Mouse (Mus musculus): Measurements from ENCODE around the gene Lrrc25.

Gene Lrrc25

GRCm38 (mm10) chr8:70647343-70648163, 31.6 kb downstream of the Lrrc25 start:
- in situ Hi-C loops (cut with MboI, MseI) = no loop called here

GRCm38 (mm10) chr8:70648164-70648442, 32.1 kb downstream of the Lrrc25 start:
- in situ Hi-C loops (cut with MboI, MseI) = no loop called here

GRCm38 (mm10) chr8:70648921-70649320, 33.0 kb downstream of the Lrrc25 start:
- in situ Hi-C loops (cut with MboI, MseI) = no loop called here

GRCm38 (mm10) chr8:70649324-70649723, 33.4 kb downstream of the Lrrc25 start:
- in situ Hi-C loops (cut with MboI, MseI) = no loop called here

- in situ Hi-C loops (cut with MboI, MseI) = loop anchor here (25.0 kb wide), 1 partner anchor 1512 kb away; the partner anchor contains the start of gene Rab8a
Measured at GRCm38 (mm10) chr8:70650351-70650750, 34.4 kb downstream of the Lrrc25 start.

- in situ Hi-C loops (cut with MboI, MseI) = loop anchor here (25.0 kb wide), 1 partner anchor 1509 kb away; the partner anchor contains the start of gene Rab8a
Measured at GRCm38 (mm10) chr8:70653226-70653625, 37.3 kb downstream of the Lrrc25 start.

- in situ Hi-C loops (cut with MboI, MseI) = loop anchor here (25.0 kb wide), 1 partner anchor 1508 kb away; the partner anchor contains the start of gene Rab8a
Measured at GRCm38 (mm10) chr8:70654121-70654520, 38.2 kb downstream of the Lrrc25 start.

GRCm38 (mm10) chr8:70655469-70655868, 39.5 kb downstream of the Lrrc25 start:
- in situ Hi-C loops (cut with MboI, MseI) = loop anchor here (25.0 kb wide), 1 partner anchor 1507 kb away; the partner anchor contains the start of gene Rab8a

GRCm38 (mm10) chr8:70656193-70656790, 40.3 kb downstream of the Lrrc25 start:
- in situ Hi-C loops (cut with MboI, MseI) = loop anchor here (25.0 kb wide), 1 partner anchor 1506 kb away; the partner anchor contains the start of gene Rab8a

- in situ Hi-C loops (cut with MboI, MseI) = loop anchor here (25.0 kb wide), 1 partner anchor 1505 kb away; the partner anchor contains the start of gene Rab8a
Measured at GRCm38 (mm10) chr8:70657214-70657613, 41.3 kb downstream of the Lrrc25 start.

- in situ Hi-C loops (cut with MboI, MseI) = loop anchor here (25.0 kb wide), 1 partner anchor 1505 kb away; the partner anchor contains the start of gene Rab8a
Measured at GRCm38 (mm10) chr8:70657739-70658138, 41.8 kb downstream of the Lrrc25 start.

- in situ Hi-C loops (cut with MboI, MseI) = loop anchor here (25.0 kb wide), 1 partner anchor 1503 kb away; the partner anchor contains the start of gene Rab8a
Measured at GRCm38 (mm10) chr8:70658897-70659603, 43.1 kb downstream of the Lrrc25 start.

- in situ Hi-C loops (cut with MboI, MseI) = loop anchor here (5.0 to 25.0 kb wide), 2 partner anchors 53 to 1503 kb away; partner anchors contain the start of gene Rab8a
Measured at GRCm38 (mm10) chr8:70659604-70660272, 43.8 kb downstream of the Lrrc25 start.

GRCm38 (mm10) chr8:70660273-70660725, 44.3 kb downstream of the Lrrc25 start, which contains the start of gene Pgpep1:
Gene Pgpep1, minus strand, starts transcription at chr8:70660388.
- in situ Hi-C loops (cut with MboI, MseI) = loop anchor here (5.0 to 25.0 kb wide), 2 partner anchors 52 to 1502 kb away; partner anchors contain the start of gene Rab8a

GRCm38 (mm10) chr8:70663691-70664090, 47.7 kb downstream of the Lrrc25 start:
- in situ Hi-C loops (cut with MboI, MseI) = loop anchor here (5.0 to 25.0 kb wide), 2 partner anchors 49 to 1499 kb away; partner anchors contain the start of gene Rab8a

- in situ Hi-C loops (cut with MboI, MseI) = loop anchor here (5.0 to 25.0 kb wide), 2 partner anchors 48 to 1498 kb away; partner anchors contain the start of gene Rab8a
Measured at GRCm38 (mm10) chr8:70664631-70665030, 48.7 kb downstream of the Lrrc25 start.

GRCm38 (mm10) chr8:70665599-70665998, 49.6 kb downstream of the Lrrc25 start:
- in situ Hi-C loops (cut with MboI, MseI) = loop anchor here (25.0 kb wide), 1 partner anchor 1497 kb away; the partner anchor contains the start of gene Rab8a

- in situ Hi-C loops (cut with MboI, MseI) = loop anchor here (25.0 kb wide), 1 partner anchor 1495 kb away; the partner anchor contains the start of gene Rab8a
Measured at GRCm38 (mm10) chr8:70667071-70667470, 51.1 kb downstream of the Lrrc25 start.

All from T-helper 2 cell (primary cell).